Mouse (Mus musculus) forebrain, embryonic 11.5 days (tissue): ENCODE measurements at regions not wholly inside any gene's neighbourhood (a gene's known extent, or its start where the extent isn't known, plus 50 kb on each side); places are given as distances from the start of the nearest gene placed in this dataset.
A peak's percentile ranks its signal among the peaks of the same experiment; 100 is the strongest.

Source experiments
- ATAC-seq: fragments of 200-750 bp; cut with Nextera tagmentation; replicated peaks from 2 replicates; pipeline ENCODE4 v1.8.0; 2017; ENCODE audit warnings: moderate TSS enrichment; ENCODE audit not compliant: low FRiP score
- DNase-seq: peaks from one replicate; pipeline ENCODE4 v3.0.0-alpha.2; 2017; ENCODE audit warnings: low spot score
- H3K27ac ChIP-seq: fragments of 300-500 bp; sonication (generic); 2 replicates; pipeline ENCODE4 v1.5.1; 2014; ENCODE audit warnings: low read depth, low read length
- H3K27me3 ChIP-seq: fragments of 300-500 bp; sonication (generic); 2 replicates; pipeline ENCODE4 v1.6.1; 2014; ENCODE audit warnings: mild to moderate bottlenecking, low read length, mixed read lengths; ENCODE audit not compliant: control insufficient read depth, insufficient read depth
- H3K36me3 ChIP-seq: fragments of 300-500 bp; sonication (generic); 2 replicates; pipeline ENCODE4 v1.6.1; 2014; ENCODE audit warnings: mild to moderate bottlenecking, low read length, moderate library complexity, mixed read lengths; ENCODE audit not compliant: control insufficient read depth, insufficient read depth
- H3K4me1 ChIP-seq: fragments of 300-500 bp; sonication (generic); replicated peaks from 2 replicates; pipeline ENCODE4 v1.6.1; 2014; ENCODE audit warnings: low read length, mixed read lengths; ENCODE audit not compliant: control insufficient read depth, insufficient read depth
- H3K4me2 ChIP-seq: fragments of 300-500 bp; sonication (generic); 2 replicates; pipeline ENCODE4 v1.6.1; 2014; ENCODE audit warnings: low read depth, mild to moderate bottlenecking, low read length, moderate library complexity, mixed read lengths; ENCODE audit not compliant: severe bottlenecking
- H3K4me3 ChIP-seq: fragments of 300-500 bp; sonication (generic); 2 replicates; pipeline ENCODE4 v1.5.1; 2014; ENCODE audit warnings: low read depth, low read length
- H3K9ac ChIP-seq: fragments of 300-500 bp; sonication (generic); 2 replicates; pipeline ENCODE4 v1.6.1; 2014; ENCODE audit warnings: low read length
- H3K9me3 ChIP-seq: fragments of 300-500 bp; sonication (generic); 2 replicates; pipeline ENCODE4 v1.6.1; 2016; ENCODE audit warnings: low read length, mixed read lengths; ENCODE audit not compliant: control insufficient read depth
- WGBS: fragments of 180-500 bp; shearing (Covaris S2); extraction: QIAGEN DNeasy Blood & Tissue Kit; methylation state at CpG from one replicate; pipeline ENCODE4 v1.1.7; 2014; 5-methylcytosine and 5-hydroxymethylcytosine counted together

- Histone ChIP-seq H3K9ac (no peak overlapping the region), H3K36me3 (no peaks in the 10 kb centered on the region), H3K9me3 (no peaks in the 10 kb centered on the region), H3K4me2 (no peak overlapping the region), H3K27ac (no peak overlapping the region), H3K27me3 (no peaks in the 10 kb centered on the region), H3K4me3 (no peak overlapping the region), H3K4me1 (no peaks in the 10 kb centered on the region)
- DNase-seq, result no peak
- 71% methylated on average over 2 of the region's 2 CpGs for WGBS
- ATAC-seq, result no peak
These were observed 1526.5 kb upstream of the Tenm2 start for GRCm38 (mm10) chr11:38762241-38762640.

- DNase-seq (peak; percentile 59), ATAC-seq (peak; percentile 71; the same call in 1 of the 2 replicates)
- H3K27me3 ChIP-seq, result no peaks in the 10 kb centered on the region
- 43% methylated on average over 3 of the region's 3 CpGs for WGBS
- H3K9me3 ChIP-seq, result no peaks in the 10 kb centered on the region
- no peak overlapping the region for H3K9ac ChIP-seq
- H3K36me3 ChIP-seq, result no peaks in the 10 kb centered on the region
- H3K4me3 ChIP-seq, result no peak overlapping the region
- H3K4me2 ChIP-seq, result no peak overlapping the region
- no peak overlapping the region for H3K27ac ChIP-seq
- no peaks in the 10 kb centered on the region for H3K4me1 ChIP-seq
These were observed 1511.8 kb upstream of the Tenm2 start for GRCm38 (mm10) chr11:38747549-38747948.

DNA sequence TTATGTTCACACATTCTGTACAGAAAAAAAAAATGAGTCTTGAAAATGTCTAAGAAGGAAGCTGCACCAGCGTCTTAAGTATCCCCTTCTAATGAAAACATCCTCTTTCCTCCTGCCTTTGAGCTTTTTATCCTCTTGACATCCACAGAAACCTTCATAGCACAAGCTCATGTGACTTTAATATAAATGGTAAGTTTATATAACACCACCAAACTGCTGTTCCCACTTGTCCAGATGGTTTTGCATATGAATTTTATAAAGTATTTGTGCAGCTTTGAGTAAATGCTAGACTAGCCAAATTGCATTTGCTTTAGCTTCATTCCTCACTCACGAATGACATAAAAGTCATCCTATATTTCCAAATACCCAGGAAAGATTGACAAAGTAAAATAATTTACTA lies 1493.3 kb upstream of the Tenm2 start:
- ATAC-seq (no peak), DNase-seq (no peak)
- Histone ChIP-seq H3K27ac (no peak overlapping the region), H3K4me3 (no peak overlapping the region), H3K27me3 (no peaks in the 10 kb centered on the region), H3K36me3 (no peaks in the 10 kb centered on the region), H3K9me3 (no peaks in the 10 kb centered on the region), H3K4me2 (no peak overlapping the region), H3K4me1 (no peaks in the 10 kb centered on the region), H3K9ac (no peak overlapping the region)
- 60% methylated on average over 2 of the region's 2 CpGs for WGBS

DNA sequence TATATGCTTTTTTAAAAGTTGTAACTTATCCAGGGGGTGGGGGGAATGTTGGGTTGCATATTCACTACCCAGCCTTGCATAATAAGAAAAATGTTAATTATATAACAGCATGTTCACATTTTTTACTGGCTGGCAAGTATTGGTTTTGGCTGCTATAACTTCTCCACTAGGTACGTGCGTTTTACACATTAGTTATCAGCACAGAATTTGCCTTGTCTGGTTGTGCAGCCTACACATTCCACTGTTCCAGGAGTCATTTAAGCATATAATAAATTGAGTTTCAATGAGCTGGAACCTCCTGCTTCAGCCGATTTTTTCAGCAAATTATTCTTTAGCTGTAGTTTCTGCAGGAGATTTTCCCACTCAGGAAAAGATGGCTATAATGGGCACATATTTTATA lies 1479.9 kb upstream of the Tenm2 start:
- Histone ChIP-seq H3K9me3 (no peaks in the 10 kb centered on the region), H3K4me3 (no peak overlapping the region), H3K27ac (no peak overlapping the region), H3K36me3 (no peaks in the 10 kb centered on the region), H3K4me2 (no peak overlapping the region), H3K9ac (no peak overlapping the region), H3K4me1 (no peaks in the 10 kb centered on the region), H3K27me3 (no peaks in the 10 kb centered on the region)
- ATAC-seq, result no peak
- WGBS, result 83% methylated on average over 3 of the region's 3 CpGs
- DNase-seq, result no peak

- H3K4me1 ChIP-seq, result no peaks in the 10 kb centered on the region
- H3K9me3 ChIP-seq, result no peaks in the 10 kb centered on the region
- peak overlapping the region; percentile 5; the same call in 1 of the 2 replicates for H3K4me2 ChIP-seq
- H3K4me3 ChIP-seq, result no peak overlapping the region
- no peak for DNase-seq
- no peak overlapping the region for H3K27ac ChIP-seq
- peak; percentile 42 for ATAC-seq
- H3K27me3 ChIP-seq, result no peaks in the 10 kb centered on the region
- WGBS, result 29% methylated on average over 7 of the region's 7 CpGs
- H3K9ac ChIP-seq, result no peak overlapping the region
- no peaks in the 10 kb centered on the region for H3K36me3 ChIP-seq
These were observed 1445.5 kb upstream of the Tenm2 start for GRCm38 (mm10) chr11:38681264-38681663.

DNA sequence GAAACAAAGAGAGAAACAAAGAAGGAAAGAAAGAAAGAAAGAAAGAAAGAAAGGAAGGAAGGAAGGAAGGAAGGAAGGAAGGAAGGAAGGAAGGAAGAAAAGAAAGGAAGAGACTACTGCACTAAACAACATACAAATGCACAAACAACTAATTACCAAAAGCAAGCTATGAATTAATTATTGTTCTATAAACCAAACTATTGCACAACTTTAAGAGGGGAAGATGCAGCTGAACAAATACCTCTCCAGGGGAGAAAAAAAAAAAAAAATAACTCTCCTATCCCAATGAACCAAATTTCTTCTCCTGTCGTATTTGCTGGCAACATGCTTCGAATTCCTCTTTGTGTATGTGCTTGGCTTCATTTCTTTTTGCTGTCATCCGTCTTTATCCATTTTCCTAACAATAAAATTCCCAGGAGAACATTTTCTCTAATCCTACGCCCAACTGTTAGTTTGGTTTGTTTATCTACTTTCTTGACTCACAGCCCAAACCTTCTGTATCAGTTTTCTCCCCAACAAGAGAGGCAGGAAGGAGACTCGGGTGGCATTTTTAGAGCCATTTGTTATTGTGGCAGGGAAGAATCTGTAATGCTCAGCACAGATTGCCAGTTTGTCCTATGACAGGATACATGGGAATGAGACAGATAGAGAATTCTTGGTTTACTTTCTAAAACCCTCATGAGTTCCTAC lies 1437.7 kb upstream of the Tenm2 start:
- Histone ChIP-seq H3K27me3 (no peaks in the 10 kb centered on the region), H3K9ac (no peak overlapping the region), H3K36me3 (no peaks in the 10 kb centered on the region), H3K4me3 (no peak overlapping the region), H3K27ac (no peak overlapping the region), H3K4me2 (no peak overlapping the region), H3K4me1 (no peaks in the 10 kb centered on the region), H3K9me3 (no peaks in the 10 kb centered on the region)
- DNase-seq (no peak), ATAC-seq (no peak)
- 76% methylated on average over 5 of the region's 5 CpGs for WGBS
